Mouse (Mus musculus): ENCODE measurements around the gene Timm23.

Gene Timm23

GRCm38 (mm10) chr14:32166840-32167239, 34.9 kb downstream of the Timm23 start:
- in situ Hi-C loops (cut with MboI; ENCODE audit: unreplicated experiment in 2 of 2), result loop anchor here in 1 of 2 experiments (10.0 kb wide), 1 partner anchor 522 kb away; the partner anchor contains the start of genes Btd, Gm49387 and Hacl1

- in situ Hi-C loops (cut with MboI; ENCODE audit: unreplicated experiment in 2 of 2), result loop anchor here in 1 of 2 experiments (10.0 kb wide), 1 partner anchor 521 kb away; the partner anchor contains the start of genes Btd, Gm49387 and Hacl1
Observed at GRCm38 (mm10) chr14:32166062-32166441, 35.6 kb downstream of the Timm23 start.

- in situ Hi-C loops (cut with MboI; ENCODE audit: unreplicated experiment in 2 of 2), result loop anchor here in 1 of 2 experiments (10.0 kb wide), 1 partner anchor 521 kb away; the partner anchor contains the start of genes Btd, Gm49387 and Hacl1
Observed at GRCm38 (mm10) chr14:32165278-32166061, 36.2 kb downstream of the Timm23 start.

GRCm38 (mm10) chr14:32164173-32165051, 37.3 kb downstream of the Timm23 start:
- in situ Hi-C loops (cut with MboI; ENCODE audit: unreplicated experiment in 2 of 2), result loop anchor here in 1 of 2 experiments (10.0 kb wide), 1 partner anchor 520 kb away; the partner anchor contains the start of genes Btd, Gm49387 and Hacl1

- in situ Hi-C loops (cut with MboI; ENCODE audit: unreplicated experiment in 2 of 2), result loop anchor here in 1 of 2 experiments (10.0 kb wide), 1 partner anchor 519 kb away; the partner anchor contains the start of genes Btd, Gm49387 and Hacl1
Observed at GRCm38 (mm10) chr14:32163203-32163888, 38.4 kb downstream of the Timm23 start.

- in situ Hi-C loops (cut with MboI; ENCODE audit: unreplicated experiment in 2 of 2), result loop anchor here in 1 of 2 experiments (10.0 kb wide), 1 partner anchor 517 kb away; the partner anchor contains the start of genes Btd, Gm49387 and Hacl1
Observed at GRCm38 (mm10) chr14:32162231-32162630, 39.5 kb downstream of the Timm23 start.

GRCm38 (mm10) chr14:32161090-32161885, 40.4 kb downstream of the Timm23 start:
- in situ Hi-C loops (cut with MboI; ENCODE audit: unreplicated experiment in 2 of 2), result loop anchor here in 1 of 2 experiments (10.0 kb wide), 1 partner anchor 516 kb away; the partner anchor contains the start of genes Btd, Gm49387 and Hacl1

- in situ Hi-C loops (cut with MboI; ENCODE audit: unreplicated experiment in 2 of 2), result loop anchor here in 1 of 2 experiments (10.0 kb wide), 1 partner anchor 516 kb away; the partner anchor contains the start of genes Btd, Gm49387 and Hacl1
Observed at GRCm38 (mm10) chr14:32160563-32160962, 41.1 kb downstream of the Timm23 start.

GRCm38 (mm10) chr14:32159690-32160246, 41.9 kb downstream of the Timm23 start, which contains the start of gene Ncoa4:
TSS of gene Ncoa4 (plus strand) at chr14:32159865.
- in situ Hi-C loops (cut with MboI; ENCODE audit: unreplicated experiment in 2 of 2), result loop anchor here (5.0 to 10.0 kb wide), 2 partner anchors 72 to 515 kb away; partner anchors contain the start of genes Btd (in 1 of the 2), Dph3 (in 1 of the 2), Gm49387 (in 1 of the 2) and Hacl1 (in 1 of the 2)

GRCm38 (mm10) chr14:32159150-32159670, 42.5 kb downstream of the Timm23 start:
- in situ Hi-C loops (cut with MboI; ENCODE audit: unreplicated experiment in 2 of 2), result loop anchor here in 1 of 2 experiments (5.0 kb wide), 1 partner anchor 72 kb away; the partner anchor contains the start of genes Dph3 and Oxnad1

- in situ Hi-C loops (cut with MboI; ENCODE audit: unreplicated experiment in 2 of 2), result loop anchor here (5.0 kb wide), 1 partner anchor 67 kb away; the partner anchor contains the start of genes Dph3 (in 2 of the 2) and Oxnad1 (in 2 of the 2)
Observed at GRCm38 (mm10) chr14:32154758-32155157, 46.9 kb downstream of the Timm23 start.

- in situ Hi-C loops (cut with MboI; ENCODE audit: unreplicated experiment in 2 of 2), result loop anchor here in 1 of 2 experiments (5.0 kb wide), 1 partner anchor 66 kb away; the partner anchor contains the start of genes Dph3 and Oxnad1
Observed at GRCm38 (mm10) chr14:32153156-32153555, 48.5 kb downstream of the Timm23 start.

GRCm38 (mm10) chr14:32152243-32152965, 49.3 kb downstream of the Timm23 start:
- in situ Hi-C loops (cut with MboI; ENCODE audit: unreplicated experiment in 2 of 2), result loop anchor here in 1 of 2 experiments (5.0 kb wide), 1 partner anchor 65 kb away; the partner anchor contains the start of genes Dph3 and Oxnad1

- in situ Hi-C loops (cut with MboI; ENCODE audit: unreplicated experiment in 2 of 2), result loop anchor here in 1 of 2 experiments (5.0 kb wide), 1 partner anchor 64 kb away; the partner anchor contains the start of genes Dph3 and Oxnad1
Observed at GRCm38 (mm10) chr14:32150872-32151271, 50.8 kb downstream of the Timm23 start.

- in situ Hi-C loops (cut with MboI; ENCODE audit: unreplicated experiment in 2 of 2), result no loop called here
Observed at GRCm38 (mm10) chr14:32146578-32146977, 55.1 kb downstream of the Timm23 start.

- in situ Hi-C loops (cut with MboI; ENCODE audit: unreplicated experiment in 2 of 2), result no loop called here
Observed at GRCm38 (mm10) chr14:32145809-32146511, 55.7 kb downstream of the Timm23 start.

All from v-Abl transformed pro-B cells (cell line).